Mouse (Mus musculus): ENCODE data around the gene Hsd3b4.
"Not testable (repeated sequence)": the region's sequence is repeated elsewhere in the genome, so short reads cannot be mapped to it uniquely, and the experiment has no call there.

GRCm38 (mm10) chr3:98471057-98471456, 39.3 kb downstream of the Hsd3b4 start:
- not testable (repeated sequence) for TF ChIP-seq POLR2A (IDR thresholded peaks at IDR 0.05; ENCODE audit: insufficient read length, low read depth); USF1 (IDR thresholded peaks at IDR 0.05; ENCODE audit: low read depth)
